Mouse (Mus musculus) gastrocnemius, postnatal 14 days (tissue): ENCODE measurements around the gene Gm20388. TPM values are rescaled to one million over a fixed set of nuclear protein-coding genes. Genes with fewer than 3 reads are reported as not detected.

ENCODE experiments used
- DNase-seq: peaks from one replicate; pipeline ENCODE4 v3.0.0; 2021; ENCODE audit warnings: mixed read lengths
- intact Hi-C: fragments of 180-260 bp; cut with DNase I; formaldehyde crosslinking; loops from one replicate; pipeline ENCODE4 v1.15.1; 2025; ENCODE audit warnings: low total_unique reads
- total RNA-seq, 2 experiments: library from RNA; stranded (reverse); gene quantifications; 2 replicates each; pipeline ENCODE4 v1.2.3; 2021

The Gm20388 gene
- total RNA-seq, 2 experiments from 2014 or later, result 5.6 to 6.0 TPM

DNA sequence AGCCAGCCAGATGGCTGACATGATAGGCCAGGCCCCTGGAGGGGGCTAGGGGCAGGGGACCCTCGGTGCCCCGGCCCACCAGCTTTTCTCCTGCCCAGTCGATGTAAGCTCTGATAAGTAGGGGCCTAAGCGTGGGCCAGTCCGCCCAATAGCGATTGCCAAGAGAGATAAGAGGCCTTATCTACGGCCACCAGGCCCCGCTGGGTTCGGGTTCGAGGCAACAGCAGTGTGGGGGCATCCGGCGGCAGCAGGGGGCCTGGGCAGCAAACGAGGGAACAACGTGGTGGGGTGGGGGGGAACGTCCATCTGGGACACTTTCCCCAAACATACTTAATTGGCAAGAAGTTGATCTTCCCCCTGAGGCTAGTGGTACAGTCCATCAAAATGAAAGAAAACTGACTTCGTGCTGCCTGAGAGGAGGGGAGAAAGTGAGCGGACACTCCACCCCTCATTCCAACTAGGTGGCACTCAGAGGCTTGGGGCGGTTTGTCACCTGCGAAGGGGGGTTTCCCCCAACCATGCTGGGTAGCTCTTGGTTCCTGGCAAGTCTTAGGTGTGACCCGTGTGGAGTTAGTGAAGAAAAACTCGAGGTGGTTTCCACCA, 2374.1 kb downstream of the Gm20388 start:
- intact Hi-C loops, result no loop called here
- no peak for DNase-seq

DNA sequence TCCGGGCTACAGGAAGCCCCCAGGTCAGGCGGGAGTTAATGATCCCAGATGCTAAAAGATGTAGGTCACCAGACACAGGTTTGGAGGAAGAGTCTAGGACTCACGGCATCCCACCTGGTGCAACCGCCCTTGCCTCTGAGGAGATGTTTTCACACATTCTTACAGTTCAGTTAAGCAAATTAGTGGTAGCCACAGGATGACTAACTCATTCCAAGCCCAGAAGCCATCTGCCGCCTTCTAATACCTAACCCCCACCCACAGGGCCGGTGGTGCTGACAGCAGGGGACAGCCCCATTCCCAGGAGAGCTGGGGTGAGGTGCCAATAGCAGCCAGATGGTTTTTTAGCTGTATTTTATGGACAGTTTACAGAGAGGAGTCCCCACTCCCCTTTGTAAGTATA, 2375.1 kb downstream of the Gm20388 start:
- intact Hi-C loops, result no loop called here
- DNase-seq, result no peak

DNA sequence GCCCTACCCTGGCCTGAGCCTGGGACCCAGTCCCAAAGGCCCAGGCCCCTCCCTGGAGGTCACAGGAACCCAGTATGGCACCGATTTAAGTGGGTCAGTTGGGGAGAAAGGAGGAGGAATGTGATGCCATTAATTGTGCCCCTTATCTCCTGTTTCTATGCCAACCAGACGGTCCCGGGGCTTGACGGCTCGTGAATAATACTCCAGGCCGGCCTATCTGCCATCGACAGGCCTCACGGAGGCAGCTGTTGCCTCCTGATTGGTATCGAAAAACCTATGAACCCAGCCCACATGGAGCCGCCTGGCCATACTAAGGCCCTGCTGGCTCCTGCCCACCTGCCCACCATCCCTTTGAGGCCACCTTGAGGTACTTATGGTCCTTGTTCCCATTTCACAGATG, 2376.3 kb downstream of the Gm20388 start:
- no peak for DNase-seq
- intact Hi-C loops, result no loop called here

- intact Hi-C loops, result no loop called here
- no peak for DNase-seq
Observed at GRCm38 (mm10) chr8:122287742-122288141, 2377.1 kb downstream of the Gm20388 start.

DNA sequence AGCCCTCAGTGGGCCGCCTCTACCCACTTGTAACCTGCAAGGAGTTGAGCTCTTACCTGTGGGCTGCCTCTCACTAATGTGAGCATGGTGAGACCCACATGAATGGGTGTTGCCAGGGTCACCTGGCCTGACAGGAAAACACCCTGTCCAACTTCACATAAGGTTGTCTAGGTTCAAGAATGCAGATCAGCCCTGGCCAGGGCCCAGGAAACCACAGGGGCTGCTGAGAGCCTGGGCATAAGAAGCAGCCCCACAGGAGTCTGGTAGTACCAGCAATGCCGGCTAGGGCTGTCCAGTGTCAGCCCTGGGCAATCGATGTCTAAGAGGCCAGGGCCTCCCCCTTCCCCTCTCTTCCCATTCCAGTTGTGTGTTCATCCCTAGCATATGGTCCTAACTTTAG, 2377.7 kb downstream of the Gm20388 start:
- intact Hi-C loops, result no loop called here
- no peak for DNase-seq

GRCm38 (mm10) chr8:122291075-122291474, 2380.4 kb downstream of the Gm20388 start:
- no peak for DNase-seq
- intact Hi-C loops, result no loop called here

GRCm38 (mm10) chr8:122291549-122291948, 2380.9 kb downstream of the Gm20388 start:
- DNase-seq, result no peak
- intact Hi-C loops, result no loop called here

DNA sequence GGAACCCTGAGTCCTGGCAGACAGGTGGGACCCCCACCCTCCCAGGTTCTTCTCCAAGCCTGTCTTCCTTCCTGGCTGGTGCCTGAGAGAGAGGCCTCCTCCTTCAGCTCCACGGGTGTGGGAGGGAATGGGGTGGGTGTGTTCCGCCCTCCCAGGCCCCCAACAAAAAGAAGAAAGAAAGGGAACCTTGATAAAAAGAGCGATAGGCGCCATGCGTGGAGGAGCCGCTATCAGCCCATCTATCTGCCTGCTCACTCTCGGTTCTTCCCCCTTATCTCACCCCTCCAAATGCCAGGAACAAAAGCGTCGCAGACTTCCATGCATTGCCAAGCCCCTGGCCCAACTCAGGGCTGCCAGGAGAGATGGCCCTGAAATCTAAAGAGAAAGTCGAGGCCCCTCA, 2382.8 kb downstream of the Gm20388 start:
- intact Hi-C loops, result no loop called here
- no peak for DNase-seq

DNA sequence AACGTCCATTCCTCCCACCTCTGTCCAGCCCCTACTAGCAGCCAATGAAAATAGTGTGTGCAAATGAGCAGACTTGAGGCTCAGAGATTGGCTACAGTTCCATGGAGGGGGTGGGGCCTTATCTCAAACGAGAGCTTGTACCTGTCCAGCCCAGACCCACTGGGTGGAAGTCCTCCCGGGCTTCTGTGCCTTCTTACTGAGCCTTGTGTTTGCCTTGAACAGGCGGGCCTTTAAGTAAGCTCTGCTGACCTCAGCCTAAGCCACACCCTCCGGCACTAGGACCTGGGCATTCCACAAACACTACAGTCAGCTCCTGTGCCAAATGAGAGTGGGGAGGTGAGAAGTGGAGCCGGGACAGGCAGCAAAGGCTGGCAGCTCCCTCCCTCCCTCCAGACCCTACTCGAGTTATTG, 2383.6 kb downstream of the Gm20388 start:
- intact Hi-C loops, result no loop called here
- no peak for DNase-seq

GRCm38 (mm10) chr8:122295389-122295788, 2384.7 kb downstream of the Gm20388 start:
- intact Hi-C loops, result no loop called here

DNA sequence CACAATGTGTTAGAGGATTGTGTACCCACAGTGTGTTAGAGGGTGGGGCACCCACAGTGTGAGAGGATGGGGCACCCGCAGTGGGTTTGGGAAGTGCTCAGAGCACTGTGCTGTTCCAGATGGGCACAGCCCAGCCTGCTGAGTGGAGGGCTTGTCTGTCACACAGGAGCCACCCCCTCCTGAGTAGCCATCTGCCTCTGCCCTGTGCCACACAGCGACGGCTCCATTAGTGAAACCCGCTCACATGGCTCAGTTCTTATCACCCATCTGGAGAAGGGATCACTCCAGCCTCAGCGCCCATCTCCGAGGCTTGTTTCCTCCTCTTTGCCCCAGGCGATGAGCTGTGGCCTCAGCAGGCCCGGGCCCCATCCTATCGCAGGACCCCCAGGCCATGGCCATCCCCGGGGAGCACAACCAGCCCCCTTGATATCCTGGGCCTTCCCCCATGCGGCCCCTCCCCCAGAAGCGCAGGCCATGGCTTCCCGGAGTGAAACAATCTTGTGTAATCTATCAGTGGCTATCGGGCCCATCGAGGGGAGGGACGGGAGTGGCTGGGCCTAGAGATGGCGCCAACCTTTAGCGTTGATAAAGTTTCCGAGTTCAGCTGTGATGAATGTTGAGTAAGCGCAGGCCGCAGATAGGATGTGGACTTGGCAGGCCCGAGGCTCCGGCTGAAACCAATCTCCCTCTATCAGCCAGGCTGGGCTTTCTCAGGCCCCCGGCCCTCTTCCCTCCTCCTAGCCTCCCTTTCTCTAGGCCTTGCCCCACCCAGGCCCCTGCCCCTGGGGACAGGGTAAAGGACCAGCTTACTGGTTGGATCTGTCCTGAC, 2385.7 kb downstream of the Gm20388 start:
- DNase-seq, result no peak
- intact Hi-C loops, result no loop called here

More at GRCm38 (mm10) chr8:122295389-122295788, 2384.7 kb downstream of the Gm20388 start:
- no peak for DNase-seq

GRCm38 (mm10) chr8:122299581-122300254, 2389.1 kb downstream of the Gm20388 start:
- intact Hi-C loops, result no loop called here
- no peak for DNase-seq

DNA sequence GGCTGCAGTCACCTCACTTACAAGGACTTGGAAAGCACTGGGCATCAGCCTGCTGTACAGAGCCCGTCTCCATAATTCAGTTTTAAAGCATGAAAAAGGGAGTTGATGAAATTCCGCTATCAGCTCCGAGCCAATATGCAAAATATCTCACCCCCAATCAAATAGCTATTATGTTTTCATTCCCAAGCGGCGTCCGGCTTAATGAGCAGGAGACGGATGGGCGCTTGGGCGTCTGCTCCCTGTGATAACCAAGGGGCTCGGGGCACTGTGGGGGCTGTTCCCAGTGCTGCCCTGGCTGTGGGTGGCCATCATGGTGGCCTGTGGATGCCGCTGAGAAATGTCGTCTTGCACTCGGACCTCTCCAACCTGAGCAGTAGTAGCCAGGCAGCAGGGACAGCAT, 2390.4 kb downstream of the Gm20388 start:
- no peak for DNase-seq
- intact Hi-C loops, result no loop called here

GRCm38 (mm10) chr8:122301866-122302265, 2391.2 kb downstream of the Gm20388 start:
- intact Hi-C loops, result no loop called here
- DNase-seq, result no peak

DNA sequence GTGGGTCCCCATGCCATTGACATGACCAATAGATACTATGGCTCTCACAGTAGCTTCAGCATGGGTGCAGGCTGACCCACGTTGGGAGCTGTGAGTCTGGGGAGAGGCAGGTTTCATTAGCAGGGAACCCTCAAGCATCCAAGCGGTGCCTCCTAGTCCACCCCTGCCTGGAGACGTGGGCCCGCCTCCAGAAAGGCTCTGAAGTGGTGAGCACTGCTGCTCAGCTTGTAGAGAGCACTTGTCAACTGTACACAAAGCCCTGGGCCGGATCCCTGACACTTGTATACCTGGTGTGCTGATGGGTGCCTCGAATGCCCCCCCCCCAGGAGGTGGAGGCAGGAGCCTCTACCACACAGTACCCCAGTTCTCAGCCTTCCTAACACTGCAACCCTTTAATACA, 2392.8 kb downstream of the Gm20388 start:
- intact Hi-C loops, result no loop called here
- DNase-seq, result no peak

- intact Hi-C loops, result no loop called here
- DNase-seq, result no peak
Observed at GRCm38 (mm10) chr8:122304058-122304457, 2393.4 kb downstream of the Gm20388 start.

DNA sequence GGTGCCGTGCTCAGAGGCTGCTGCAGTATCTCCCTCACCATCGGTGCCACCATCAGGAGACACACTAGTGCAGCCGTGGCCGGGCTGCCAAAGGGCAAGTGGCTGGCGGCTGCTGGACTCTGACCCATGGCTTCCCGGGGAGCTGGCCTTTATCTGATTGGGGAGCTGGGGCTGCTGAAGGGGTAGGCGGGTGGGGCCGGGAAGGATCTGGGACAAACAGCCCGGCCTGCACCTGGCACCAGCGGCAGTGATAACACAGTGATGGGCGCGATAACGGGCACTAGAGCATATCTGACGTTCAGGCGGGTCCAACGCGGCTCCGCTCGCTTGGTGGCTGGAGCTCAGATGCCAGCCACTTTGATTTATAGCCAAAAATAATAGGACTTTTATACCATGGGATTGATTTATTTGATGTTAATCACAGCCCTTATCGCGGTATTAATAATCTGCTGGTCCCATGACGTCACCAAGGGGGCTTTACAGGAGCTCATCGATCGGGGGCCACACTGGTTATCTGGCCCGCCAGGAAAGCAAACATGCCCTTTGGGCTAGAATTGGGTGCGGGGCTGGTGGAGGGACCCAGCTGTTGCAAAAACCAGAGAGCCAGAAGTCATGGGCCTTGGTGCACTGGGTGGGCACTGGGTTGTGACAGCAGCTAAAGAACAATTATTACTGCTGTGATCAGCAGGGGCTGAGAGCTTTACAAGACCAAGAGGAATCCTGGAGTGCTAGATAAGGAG, 2396.2 kb downstream of the Gm20388 start:
- no peak for DNase-seq
- intact Hi-C loops, result no loop called here

DNA sequence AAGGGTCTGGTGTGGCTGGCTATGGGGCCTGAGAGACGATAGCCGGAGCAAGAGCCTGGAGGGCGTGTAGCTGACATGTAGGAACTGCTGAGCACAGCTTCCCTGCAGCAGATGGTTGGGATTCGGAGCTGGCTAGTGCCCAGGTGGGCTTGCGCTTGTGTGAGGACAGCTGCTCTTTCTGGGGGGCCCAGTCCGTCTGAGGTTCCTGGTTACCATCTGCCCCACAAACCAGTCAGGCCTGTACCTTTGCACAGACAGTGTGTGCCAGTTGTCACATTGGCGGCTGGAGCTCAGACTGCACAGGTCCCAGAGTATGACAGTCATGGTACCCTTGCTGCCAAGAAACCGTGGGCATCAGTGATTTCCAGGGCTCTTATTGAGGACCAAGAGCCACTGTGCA, 2397.2 kb downstream of the Gm20388 start:
- DNase-seq, result no peak
- intact Hi-C loops, result no loop called here

DNA sequence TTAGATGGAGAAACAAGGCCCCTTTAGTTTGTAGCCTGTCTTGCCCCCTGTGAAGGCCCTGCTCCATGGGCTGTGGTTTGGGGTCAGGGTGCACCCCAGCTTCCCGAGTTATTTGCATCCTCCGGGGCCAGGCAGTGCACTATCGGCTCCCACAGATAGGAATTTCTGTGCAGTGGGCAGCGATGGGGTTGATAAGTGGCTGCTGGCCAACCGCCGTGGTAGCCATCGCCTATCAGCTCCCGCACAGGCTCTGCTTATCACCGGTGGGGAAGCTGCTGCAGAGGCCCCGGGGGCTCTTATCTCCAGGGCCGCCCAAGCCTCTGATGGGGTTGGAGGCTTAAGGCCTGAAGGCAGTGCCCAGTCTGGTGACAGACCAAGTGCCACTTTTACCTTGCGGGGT, 2398.6 kb downstream of the Gm20388 start:
- intact Hi-C loops, result no loop called here
- no peak for DNase-seq

DNA sequence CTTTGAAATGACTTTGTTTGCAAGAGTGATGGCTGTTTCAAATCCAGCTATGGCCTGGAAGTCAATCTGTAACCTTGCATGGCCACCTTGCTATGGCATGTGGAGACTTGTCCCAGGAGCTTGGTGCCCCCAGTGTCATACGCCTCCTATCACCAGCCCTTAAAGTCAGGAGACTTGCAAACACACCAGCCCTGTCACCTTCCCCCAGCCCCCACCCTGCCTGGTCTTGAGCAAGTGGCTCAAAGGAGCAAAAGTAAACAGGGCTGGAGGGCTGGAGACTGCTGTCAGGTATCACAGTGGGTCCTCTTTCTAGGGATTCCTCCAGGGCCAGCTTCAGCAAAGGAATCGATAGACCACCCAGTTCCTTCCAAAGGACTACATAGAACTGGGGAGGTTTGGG, 2400.5 kb downstream of the Gm20388 start:
- intact Hi-C loops, result no loop called here
- DNase-seq, result no peak
